17 mouse cellular contexts compared by ENCODE assay signal in the genomic region with DNA sequence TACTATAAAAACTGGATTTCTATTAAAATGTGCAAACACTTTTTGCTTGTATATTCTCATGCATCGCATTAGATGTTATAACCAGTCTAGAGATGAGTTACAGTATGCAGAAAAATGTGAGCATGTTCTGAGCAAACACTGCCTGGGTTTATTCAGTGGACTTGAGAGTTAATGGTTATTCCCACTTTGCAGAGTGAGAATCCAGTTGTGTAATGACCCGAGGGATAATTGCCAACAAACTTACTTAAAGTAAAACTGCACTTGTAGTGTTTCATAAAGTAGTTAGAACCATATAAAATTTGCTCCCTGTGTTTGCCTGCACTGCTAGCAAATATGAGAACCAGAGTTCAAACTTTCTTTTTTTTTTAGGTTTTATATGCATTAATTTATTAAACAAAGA.
A peak's percentile ranks its signal among the peaks of the same experiment; 100 is the strongest.
DNase-seq lines count a peak whose midpoint lies in the region; ATAC-seq and TF ChIP-seq lines count a peak whose summit lies in the region.
"Had no signal": no experiment of that assay in that cellular context is flagged by ENCODE, and none has a peak within 500 bp of the region (broad histone marks: within the 10 kb centered on the region; RNA-seq: fewer than 3 reads in every experiment).

No protein-coding gene starts in this region.

- TF ChIP-seq POLR2A in lung, adult 2 months (IDR thresholded peaks at IDR 0.05; ENCODE audit: borderline replicate concordance, extremely low read depth, low read depth, low read length), result no peak

- H3K4me1 ChIP-seq in lung, postnatal 0 days (ENCODE audit: insufficient read depth, low read depth, low read length), result no peaks in the 10 kb centered on the region
- no peaks in the 10 kb centered on the region for H3K4me1 ChIP-seq in lung, adult 2 months (ENCODE audit: control insufficient read depth, insufficient read depth, low read length)
- H3K4me1 ChIP-seq: embryonic facial prominence, embryonic 12.5 days; forebrain, embryonic 12.5 days; heart, embryonic 10.5 days had no signal

- no peak for TF ChIP-seq EP300 in lung, postnatal 0 days (IDR thresholded peaks at IDR 0.05)

- H3K4me3 ChIP-seq in lung, postnatal 0 days (ENCODE audit: low read depth, low read length), result no peak overlapping the region
- no peak overlapping the region for H3K4me3 ChIP-seq in lung, adult 2 months (replicated peaks; ENCODE audit: extremely low read depth, low read depth, low read length)
- H3K4me3 ChIP-seq: embryonic facial prominence, embryonic 12.5 days; forebrain, embryonic 12.5 days; heart, embryonic 10.5 days had no signal

- no peak overlapping the region for H3K4me2 ChIP-seq in lung, postnatal 0 days (replicated peaks; ENCODE audit: low read depth, low read length)
- H3K4me2 ChIP-seq: embryonic facial prominence, embryonic 12.5 days; forebrain, embryonic 12.5 days had no signal

- no peak overlapping the region for H3K27ac ChIP-seq in lung, postnatal 0 days (ENCODE audit: low read length)
- H3K27ac ChIP-seq: embryonic facial prominence, embryonic 12.5 days; forebrain, embryonic 12.5 days; heart, embryonic 10.5 days had no signal

- DNase-seq in adrenal gland, postnatal 10 days, result peak; percentile 2
- DNase-seq in adrenal gland, postnatal 14 days, result no peak
- DNase-seq in kidney, adult 9 months, result peak; percentile 72
- DNase-seq in kidney, adult 18-20 months, result no peak
- DNase-seq in lung, postnatal 0 days (ENCODE audit: low spot score), result peak; percentile 36
- no peak for DNase-seq in lung, adult 2 months
- no peak for DNase-seq in left cerebral cortex, postnatal 4 days
- DNase-seq: adrenal gland, adult 8-10 months; B cell, adult 2 months; heart, postnatal 10 days; heart, postnatal 4 days had no signal

- intact Hi-C loops in left cerebral cortex, postnatal 4 days (cut with DNase I), result no loop called here

- H3K9me3 ChIP-seq in lung, postnatal 0 days (ENCODE audit: low read length), result no peaks in the 10 kb centered on the region
- H3K9me3 ChIP-seq: embryonic facial prominence, embryonic 12.5 days; forebrain, embryonic 12.5 days; G1E; heart, embryonic 10.5 days had no signal

- no peak for TF ChIP-seq CTCF in lung, postnatal 0 days (IDR thresholded peaks at IDR 0.05)
- no peak for TF ChIP-seq CTCF in lung, adult 2 months (IDR thresholded peaks at IDR 0.05; ENCODE audit: insufficient read depth, low read length)

- ATAC-seq in lung, postnatal 0 days, result no peak; the same call in 1 of the 2 replicates
- ATAC-seq: CD4-positive, CD25-positive, alpha-beta regulatory T cell, adult 4 months; forebrain, embryonic 16.5 days had no signal

- H3K9ac ChIP-seq in lung, postnatal 0 days (replicated peaks; ENCODE audit: low read depth), result no peak overlapping the region
- H3K9ac ChIP-seq: embryonic facial prominence, embryonic 12.5 days; forebrain, embryonic 12.5 days had no signal

- WGBS in lung, postnatal 0 days, result 34% methylated on average over 2 of the region's 2 CpGs
- 45% methylated on average over 2 of the region's 2 CpGs for WGBS in lung, adult 2 months

- H3K36me3 ChIP-seq in lung, postnatal 0 days (ENCODE audit: insufficient read depth, low read length), result no peaks in the 10 kb centered on the region
- H3K36me3 ChIP-seq: embryonic facial prominence, embryonic 12.5 days; forebrain, embryonic 12.5 days; G1E; heart, embryonic 10.5 days had no signal

- no peaks in the 10 kb centered on the region for H3K27me3 ChIP-seq in lung, postnatal 0 days (replicated peaks; ENCODE audit: insufficient read depth, low read length)
- H3K27me3 ChIP-seq: embryonic facial prominence, embryonic 12.5 days; forebrain, embryonic 12.5 days had no signal

Comparison
In these comparisons a context has a peak if more than half of its experiments do, and no peak if none do; other contexts are left out.
1. DNase-seq: peak in adrenal gland, postnatal 10 days (single experiment), kidney, adult 9 months (single experiment) and lung, postnatal 0 days (single experiment); none in adrenal gland, postnatal 14 days (single experiment), kidney, adult 18-20 months (single experiment), lung, adult 2 months (single experiment) and left cerebral cortex, postnatal 4 days (single experiment).